Mouse (Mus musculus) left cerebral cortex, adult 6 months (tissue): ENCODE results near the gene Ppp4r4. TPM values are rescaled to one million over a fixed set of nuclear protein-coding genes. Genes with fewer than 3 reads are reported as not detected.

Experiments used
- long read RNA-seq, 2 experiments: library from polyadenylated mRNA; unstranded; transcript quantifications; one replicate each; pipeline ENCODE4 v2.0.0; 2019 to 2020
- polyA plus RNA-seq: library from polyadenylated mRNA; unstranded; fragments of <200 nt; fragmentation: Nextera tagmentation; gene quantifications from 2 replicates; pipeline ENCODE4 v1.2.3, GENCODE M21; 2021

Gene Ppp4r4
- polyA plus RNA-seq: 5.2 and 9.5 TPM in 2 replicates
- long read RNA-seq, experiment 1, transcript Ppp4r4-201 (25 exons, 3,964 nt): major isoform, 21 of 44 reads
- long read RNA-seq, experiment 1, partial matches to known transcripts: 14 of 44 reads
- long read RNA-seq, experiment 1, other reads (novel, unspliced or antisense): 9 of 44 reads
- long read RNA-seq, experiment 2, partial matches to known transcripts: 8 of 11 reads
- long read RNA-seq, experiment 2, other reads (novel, unspliced or antisense): 2 of 11 reads

GRCm38 (mm10) chr12:103532020-103532648 lies at the start of gene Ppp4r4:
Gene Ppp4r4 (plus strand): TSS chr12:103532283.

DNA sequence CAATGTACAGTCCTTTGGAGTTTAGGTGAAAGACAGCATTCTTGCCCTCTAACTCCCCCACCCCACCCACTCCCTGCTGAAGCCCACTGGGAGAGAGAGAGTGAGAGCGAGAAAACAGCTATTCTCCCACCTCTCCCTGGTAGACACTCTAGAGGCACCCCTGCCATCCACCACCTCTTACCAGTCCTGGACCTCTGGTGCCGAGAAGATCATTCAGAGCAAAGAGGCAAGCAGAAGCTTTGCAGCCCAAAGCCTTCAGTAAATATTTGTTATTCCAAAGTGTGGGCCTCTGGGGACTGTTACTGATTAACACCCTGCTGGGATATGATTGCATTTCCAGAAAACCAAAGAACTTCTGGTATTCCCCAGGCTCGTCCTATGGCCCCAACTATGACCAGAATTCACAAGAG lies 99.1 kb downstream of the Ppp4r4 start, which contains the start of gene Serpina10:
Serpina10 (minus strand) TSS at position 242 of the 410 bp plus-strand sequence.

GRCm38 (mm10) chr12:103656848-103657626 lies 125.0 kb downstream of the Ppp4r4 start, which contains the start of gene Serpina6:
Gene Serpina6 (minus strand): TSS chr12:103657212.

Other genes starting within 250 kb of the Ppp4r4 start
- gene Fam181a, start 221.3 kb upstream of the Ppp4r4 start, polyA plus RNA-seq: 3.4 and 4.1 TPM in 2 replicates
- 2.3 and 2.6 TPM in 2 replicates for gene Asb2, start 176.3 kb upstream of the Ppp4r4 start, polyA plus RNA-seq
- gene Otub2, start 143.6 kb upstream of the Ppp4r4 start, polyA plus RNA-seq: 20.6 and 21.1 TPM in 2 replicates
- gene 9330161L09Rik, start 124.5 kb upstream of the Ppp4r4 start, polyA plus RNA-seq: 0.21 and 0.23 TPM in 2 replicates
- 293 and 306 TPM in 2 replicates for gene Ddx24, start 106.5 kb upstream of the Ppp4r4 start, polyA plus RNA-seq
- gene Ifi27, start 98.1 kb upstream of the Ppp4r4 start, polyA plus RNA-seq: 107 and 110 TPM in 2 replicates
- 17.9 and 44.5 TPM in 2 replicates for gene Ifi27l2a, start 88.6 kb upstream of the Ppp4r4 start, polyA plus RNA-seq
- gene Ifi27l2b, start 75.1 kb upstream of the Ppp4r4 start, polyA plus RNA-seq: 0.30 TPM in 1 of 2 replicates, not detected in the other
- not detected in 2 replicates for gene Serpina10, start 99.2 kb downstream of the Ppp4r4 start, polyA plus RNA-seq
- not detected in 2 replicates for gene Serpina6, start 124.9 kb downstream of the Ppp4r4 start, polyA plus RNA-seq
- not detected in 2 replicates for gene Serpina16, start 143.9 kb downstream of the Ppp4r4 start, polyA plus RNA-seq
- not detected in 2 replicates for gene Serpina1f, start 163.2 kb downstream of the Ppp4r4 start, polyA plus RNA-seq
- gene Serpina1d, start 241.3 kb downstream of the Ppp4r4 start, polyA plus RNA-seq: not detected in 2 replicates